Mouse (Mus musculus): ENCODE results near the gene 4930451I11Rik. TPM values are rescaled to one million over a fixed set of nuclear protein-coding genes. Genes with fewer than 3 reads are reported as not detected.

Gene 4930451I11Rik
- total and polyA plus RNA-seq, 3 experiments: not detected

- Histone ChIP-seq H3K27ac (ENCODE audit: control insufficient read depth, low read depth, low read length) (peak within 1 kb of the TSS; percentile 94), H3K4me1 (ENCODE audit: control insufficient read depth in 1 of 2, insufficient read depth in 2 of 2, low read length in 2 of 2) (peaks cover 14 to 39% of the 10 kb centered on the region in 2 experiments), H3K9me3 (replicated peaks; ENCODE audit: insufficient read depth, low read length) (no peaks in the 10 kb centered on the region), H3K9ac (ENCODE audit: control insufficient read depth, low read depth, low read length, poor library complexity, severe bottlenecking) (peak within 1 kb of the TSS; percentile 96), H3K27me3 (ENCODE audit: control insufficient read depth in 1 of 2, insufficient read depth in 2 of 2, low read length in 2 of 2) (no peaks in the 10 kb centered on the region), H3K4me3 (ENCODE audit: control insufficient read depth in 1 of 2, insufficient read depth in 1 of 2, low read depth in 2 of 2, low read length in 2 of 2) (peak within 1 kb of the TSS; percentile 87 to 95), H3K79me2 (ENCODE audit: control insufficient read depth, insufficient read depth, low read length, poor library complexity) (peaks cover 35% of the 10 kb centered on the region), H3K36me3 (ENCODE audit: control insufficient read depth in 1 of 2, insufficient read depth in 2 of 2, low read length in 2 of 2) (peaks cover 13 to 42% of the 10 kb centered on the region in 2 experiments)
- peak; percentile 65; the same call in 1 of the 2 replicates for TF ChIP-seq USF1 (IDR thresholded peaks at IDR 0.05; ENCODE audit: low read depth, low read length)
- no peak for TF ChIP-seq POLR2AphosphoS2 (IDR thresholded peaks at IDR 0.05; ENCODE audit: low read length)
- no peak for TF ChIP-seq KAT2A (conservative IDR thresholded peaks at IDR 0.05; ENCODE audit: low read depth, low read length)
- TF ChIP-seq EP300 (IDR thresholded peaks at IDR 0.05; ENCODE audit: low read depth in 1 of 2, low read length in 2 of 2): no peak; a peak in 1 of 4 replicates
- no peak for TF ChIP-seq TAL1 (IDR thresholded peaks at IDR 0.05; ENCODE audit: low read length)
- no peak; the same call in 1 of the 2 replicates for TF ChIP-seq CHD1 (IDR thresholded peaks at IDR 0.05; ENCODE audit: low read depth, low read length)
- no peak; the same call in 1 of the 2 replicates for TF ChIP-seq HCFC1 (IDR thresholded peaks at IDR 0.05; ENCODE audit: low read depth, low read length)
- TF ChIP-seq MAFK (IDR thresholded peaks at IDR 0.05; ENCODE audit: borderline replicate concordance, low read depth, low read length): no peak
- no peak for TF ChIP-seq JUND (IDR thresholded peaks at IDR 0.05; ENCODE audit: low read depth, low read length)
- TF ChIP-seq POLR2AphosphoS5 (IDR thresholded peaks at IDR 0.05; ENCODE audit: borderline replicate concordance, low read depth, low read length): no peak
- TF ChIP-seq NELFE (IDR thresholded peaks at IDR 0.05; ENCODE audit: low read depth, low read length): 0 out of 2 replicates have a peak, but pooled peaks have one; percentile 31
- no peak for TF ChIP-seq UBTF (IDR thresholded peaks at IDR 0.05; ENCODE audit: borderline replicate concordance, insufficient read depth, low read depth, low read length)
- TF ChIP-seq MEF2A (IDR thresholded peaks at IDR 0.05; ENCODE audit: extremely low read depth, insufficient replicate concordance, low read depth, low read length, poor library complexity, severe bottlenecking): no peak
- no peak for TF ChIP-seq BHLHE40 (IDR thresholded peaks at IDR 0.05; ENCODE audit: borderline replicate concordance, low read depth, low read length)
- no peak for TF ChIP-seq RAD21 (IDR thresholded peaks at IDR 0.05; ENCODE audit: low read depth, low read length)
- TF ChIP-seq USF2 (IDR thresholded peaks at IDR 0.05; ENCODE audit: borderline replicate concordance in 1 of 2, insufficient read depth in 1 of 2, low read depth in 1 of 2, low read length in 2 of 2): no peak
- no peak for TF ChIP-seq MAX (IDR thresholded peaks at IDR 0.05; ENCODE audit: low read length)
- TF ChIP-seq CHD2 (IDR thresholded peaks at IDR 0.05; ENCODE audit: low read length): no peak
- TF ChIP-seq MYB (IDR thresholded peaks at IDR 0.05; ENCODE audit: low read depth, low read length): no peak
- TF ChIP-seq SIN3A (IDR thresholded peaks at IDR 0.05; ENCODE audit: low read length): no peak
- 0 out of 2 replicates have a peak, but pooled peaks have one; percentile 3 for TF ChIP-seq MAZ (IDR thresholded peaks at IDR 0.05; ENCODE audit: low read depth, low read length)
- peak in 1 of 2 experiments; percentile 48; a peak in 2 of 4 replicates for TF ChIP-seq POLR2A (IDR thresholded peaks at IDR 0.05; ENCODE audit: control insufficient read depth in 1 of 2, insufficient read depth in 1 of 2, low read depth in 1 of 2, low read length in 2 of 2, poor library complexity in 1 of 2)
- TF ChIP-seq NRF1 (IDR thresholded peaks at IDR 0.05; ENCODE audit: insufficient read depth, low read depth, low read length, poor library complexity, severe bottlenecking): no peak
- no peak for TF ChIP-seq RCOR1 (IDR thresholded peaks at IDR 0.05; ENCODE audit: low read depth, low read length)
- no peak for TF ChIP-seq TBP (IDR thresholded peaks at IDR 0.05; ENCODE audit: low read depth, low read length)
- TF ChIP-seq ELF1 (IDR thresholded peaks at IDR 0.05; ENCODE audit: low read depth, low read length): peak; percentile 58; the same call in 1 of the 2 replicates
- no peak for TF ChIP-seq SMC3 (IDR thresholded peaks at IDR 0.05; ENCODE audit: low read depth, low read length)
- TF ChIP-seq ZC3H11A (IDR thresholded peaks at IDR 0.05; ENCODE audit: low read depth, low read length): no peak
- peak; percentile 72 for DNase-seq (ENCODE audit: low read depth, low spot score)
Observed at GRCm38 (mm10) chr7:126797411-126798126, 33.9 kb downstream of the 4930451I11Rik start, which contains the start of gene Fam57b. Gene Fam57b, plus strand, starts transcription at chr7:126797668.

Data from MEL (cell line).